Mouse (Mus musculus) midbrain, embryonic 12.5 days (tissue): Measurements from ENCODE around the gene Oat. TPM values are rescaled to one million over a fixed set of nuclear protein-coding genes. Genes with fewer than 3 reads are reported as not detected.

ENCODE experiments used
- ATAC-seq: fragments of 200-750 bp; cut with Nextera tagmentation; 2 replicates; pipeline ENCODE4 v1.8.0; 2017; ENCODE audit warnings: low read depth, moderate TSS enrichment, moderate library complexity; ENCODE audit not compliant: low FRiP score
- H3K27ac ChIP-seq: fragments of 300-500 bp; sonication (generic); replicated peaks from 2 replicates; pipeline ENCODE4 v1.5.1; 2016; ENCODE audit warnings: mild to moderate bottlenecking
- H3K27me3 ChIP-seq: fragments of 300-500 bp; sonication (generic); 2 replicates; pipeline ENCODE4 v1.6.1; 2016; ENCODE audit warnings: mild to moderate bottlenecking
- H3K36me3 ChIP-seq: fragments of 300-500 bp; sonication (generic); 2 replicates; pipeline ENCODE4 v1.6.1; 2016
- H3K4me1 ChIP-seq: fragments of 300-500 bp; sonication (generic); 2 replicates; pipeline ENCODE4 v1.6.1; 2016
- H3K4me2 ChIP-seq: fragments of 300-500 bp; sonication (generic); replicated peaks from 2 replicates; pipeline ENCODE4 v1.6.1; 2016; ENCODE audit warnings: mild to moderate bottlenecking, moderate library complexity
- H3K4me3 ChIP-seq: fragments of 300-500 bp; sonication (generic); 2 replicates; pipeline ENCODE4 v1.5.1; 2016; ENCODE audit warnings: mild to moderate bottlenecking
- H3K9ac ChIP-seq: fragments of 300-500 bp; sonication (generic); replicated peaks from 2 replicates; pipeline ENCODE4 v1.6.1; 2016; ENCODE audit warnings: mild to moderate bottlenecking, moderate library complexity
- H3K9me3 ChIP-seq: fragments of 300-500 bp; sonication (generic); 2 replicates; pipeline ENCODE4 v1.6.1; 2016; ENCODE audit warnings: mild to moderate bottlenecking
- WGBS: fragments of 180-500 bp; shearing (Covaris S2); methylation state at CpG from one replicate; pipeline ENCODE4 v1.1.7; 2016; 5-methylcytosine and 5-hydroxymethylcytosine counted together
- polyA plus RNA-seq: library from polyadenylated mRNA; unstranded; fragments of >200 nt; fragmentation: Nextera tagmentation; extraction: Ambion mirVana; gene quantifications from 2 replicates; pipeline ENCODE4 v1.2.1, GENCODE M21; 2016

The Oat gene
- polyA plus RNA-seq, 1 experiment from 2014 or later: 114 TPM

- no peak overlapping the region for H3K4me2 ChIP-seq
- 0 out of 2 replicates have a peak, but pooled peaks cover under 1% of the 10 kb centered on the region for H3K27me3 ChIP-seq
- no peak overlapping the region for H3K4me3 ChIP-seq
- H3K36me3 ChIP-seq: no peaks in the 10 kb centered on the region
- H3K9me3 ChIP-seq: no peaks in the 10 kb centered on the region
- no peak for ATAC-seq
- H3K27ac ChIP-seq: no peak overlapping the region
- 77% methylated on average over 3 of the region's 3 CpGs for WGBS
- H3K9ac ChIP-seq: no peak overlapping the region
- H3K4me1 ChIP-seq: no peaks in the 10 kb centered on the region
These were observed 9.7 kb upstream of the Oat start for GRCm38 (mm10) chr7:132585695-132586491.

GRCm38 (mm10) chr7:132581441-132581840, 5.2 kb upstream of the Oat start:
- 94% methylated on average over 2 of the region's 2 CpGs for WGBS
- Histone ChIP-seq H3K9ac (no peak overlapping the region), H3K27me3 (peaks cover 27% of the 10 kb centered on the region), H3K36me3 (no peaks in the 10 kb centered on the region), H3K9me3 (no peaks in the 10 kb centered on the region), H3K4me1 (no peaks in the 10 kb centered on the region), H3K27ac (no peak overlapping the region), H3K4me3 (no peak overlapping the region), H3K4me2 (no peak overlapping the region)
- ATAC-seq: no peak

GRCm38 (mm10) chr7:132580511-132580910, 4.3 kb upstream of the Oat start:
- no peak for ATAC-seq
- H3K4me1 ChIP-seq: peaks cover 2% of the 10 kb centered on the region; the same call in 1 of the 2 replicates
- H3K9ac ChIP-seq: no peak overlapping the region
- no peak overlapping the region for H3K27ac ChIP-seq
- no peaks in the 10 kb centered on the region for H3K9me3 ChIP-seq
- 76% methylated on average over 6 of the region's 6 CpGs for WGBS
- peaks cover 27% of the 10 kb centered on the region for H3K27me3 ChIP-seq
- H3K4me2 ChIP-seq: no peak overlapping the region
- H3K36me3 ChIP-seq: no peaks in the 10 kb centered on the region
- H3K4me3 ChIP-seq: no peak overlapping the region

GRCm38 (mm10) chr7:132576891-132577290, 693 bp upstream of the Oat start:
- no peak overlapping the region for H3K9ac ChIP-seq
- no peak overlapping the region for H3K4me3 ChIP-seq
- WGBS: 61% methylated on average over 4 of the region's 4 CpGs
- H3K9me3 ChIP-seq: no peaks in the 10 kb centered on the region
- peaks cover 27% of the 10 kb centered on the region for H3K27me3 ChIP-seq
- ATAC-seq: no peak
- H3K4me1 ChIP-seq: peaks cover 25% of the 10 kb centered on the region
- H3K27ac ChIP-seq: no peak overlapping the region
- H3K4me2 ChIP-seq: peak overlapping the region; percentile 66
- no peaks in the 10 kb centered on the region for H3K36me3 ChIP-seq

- WGBS: under 1% methylated on average over 12 of the region's 13 CpGs
- Histone ChIP-seq H3K9me3 (no peaks in the 10 kb centered on the region), H3K27ac (peak overlapping the region; percentile 84), H3K36me3 (no peaks in the 10 kb centered on the region), H3K4me1 (peaks cover 25% of the 10 kb centered on the region), H3K9ac (peak overlapping the region; percentile 69), H3K27me3 (peaks cover 23% of the 10 kb centered on the region), H3K4me2 (peak overlapping the region; percentile 66), H3K4me3 (peak overlapping the region; percentile 69)
- ATAC-seq: peak; percentile 79
These were observed 575 bp downstream of the Oat start for GRCm38 (mm10) chr7:132575623-132576022.

- Histone ChIP-seq H3K36me3 (no peaks in the 10 kb centered on the region; the same call in 1 of the 2 replicates), H3K4me1 (peaks cover 25% of the 10 kb centered on the region), H3K27ac (no peak overlapping the region), H3K4me2 (no peak overlapping the region), H3K27me3 (peaks cover 19% of the 10 kb centered on the region), H3K9ac (no peak overlapping the region), H3K9me3 (no peaks in the 10 kb centered on the region), H3K4me3 (no peak overlapping the region)
- WGBS: 95% methylated on average over 5 of the region's 5 CpGs
- no peak for ATAC-seq
These were observed 1.6 kb downstream of the Oat start for GRCm38 (mm10) chr7:132574646-132575045.

- no peak for ATAC-seq
- Histone ChIP-seq H3K27me3 (peaks cover 14% of the 10 kb centered on the region), H3K4me2 (no peak overlapping the region), H3K36me3 (peaks cover 2% of the 10 kb centered on the region; the same call in 1 of the 2 replicates), H3K4me1 (peaks cover 25% of the 10 kb centered on the region), H3K9ac (no peak overlapping the region), H3K27ac (peak overlapping the region; percentile 4; the same call in 1 of the 2 replicates), H3K4me3 (no peak overlapping the region), H3K9me3 (no peaks in the 10 kb centered on the region)
- WGBS: 40% methylated on average over 6 of the region's 6 CpGs
These were observed 3.0 kb downstream of the Oat start for GRCm38 (mm10) chr7:132573205-132573604.

GRCm38 (mm10) chr7:132572738-132573137, 3.5 kb downstream of the Oat start:
- ATAC-seq: no peak
- Histone ChIP-seq H3K9me3 (no peaks in the 10 kb centered on the region), H3K27me3 (peaks cover 9% of the 10 kb centered on the region), H3K36me3 (peaks cover 3% of the 10 kb centered on the region; the same call in 1 of the 2 replicates), H3K4me2 (no peak overlapping the region), H3K4me1 (peaks cover 25% of the 10 kb centered on the region), H3K27ac (0 out of 2 replicates have a peak overlapping the region, but pooled peaks have one; percentile 4), H3K4me3 (no peak overlapping the region), H3K9ac (no peak overlapping the region)
- 84% methylated on average over 3 of the region's 3 CpGs for whole genome bisulfite sequencing

- Histone ChIP-seq H3K9me3 (no peaks in the 10 kb centered on the region), H3K9ac (no peak overlapping the region), H3K4me1 (peaks cover 25% of the 10 kb centered on the region), H3K4me3 (no peak overlapping the region), H3K27me3 (no peaks in the 10 kb centered on the region), H3K36me3 (peaks cover 8% of the 10 kb centered on the region; the same call in 1 of the 2 replicates), H3K4me2 (no peak overlapping the region), H3K27ac (no peak overlapping the region)
- 91% methylated on average over 8 of the region's 8 CpGs for WGBS
- ATAC-seq: no peak
These were observed 4.7 kb downstream of the Oat start for GRCm38 (mm10) chr7:132571481-132571880.

- no peak overlapping the region for H3K4me3 ChIP-seq
- WGBS: 90% methylated on average over 5 of the region's 5 CpGs
These were observed 6.1 kb downstream of the Oat start for GRCm38 (mm10) chr7:132570071-132570470.

GRCm38 (mm10) chr7:132568817-132569216, 7.4 kb downstream of the Oat start:
- no peak overlapping the region for H3K4me3 ChIP-seq
- H3K9ac ChIP-seq: no peak overlapping the region
- peaks cover 12% of the 10 kb centered on the region; the same call in 1 of the 2 replicates for H3K4me1 ChIP-seq
- H3K27me3 ChIP-seq: no peaks in the 10 kb centered on the region
- H3K27ac ChIP-seq: no peak overlapping the region
- H3K4me2 ChIP-seq: no peak overlapping the region
- WGBS: 96% methylated on average over 6 of the region's 6 CpGs
- H3K36me3 ChIP-seq: peaks cover 21% of the 10 kb centered on the region
- no peak for ATAC-seq
- H3K9me3 ChIP-seq: no peaks in the 10 kb centered on the region

More at GRCm38 (mm10) chr7:132570071-132570470, 6.1 kb downstream of the Oat start:
- Histone ChIP-seq H3K27me3 (no peaks in the 10 kb centered on the region), H3K9me3 (no peaks in the 10 kb centered on the region), H3K9ac (no peak overlapping the region), H3K27ac (no peak overlapping the region), H3K4me1 (peaks cover 19% of the 10 kb centered on the region), H3K4me2 (no peak overlapping the region), H3K36me3 (peaks cover 11% of the 10 kb centered on the region)
- ATAC-seq: no peak

- peaks cover 50% of the 10 kb centered on the region for H3K36me3 ChIP-seq
- H3K4me2 ChIP-seq: no peak overlapping the region
- H3K27ac ChIP-seq: no peak overlapping the region
- H3K9ac ChIP-seq: no peak overlapping the region
- no peaks in the 10 kb centered on the region for H3K27me3 ChIP-seq
- 45% methylated on average over 1 of the region's 1 CpGs for WGBS
- no peaks in the 10 kb centered on the region for H3K9me3 ChIP-seq
- no peaks in the 10 kb centered on the region for H3K4me1 ChIP-seq
- H3K4me3 ChIP-seq: no peak overlapping the region
- no peak for ATAC-seq
These were observed 10.4 kb downstream of the Oat start for GRCm38 (mm10) chr7:132565831-132566230.
